Mouse (Mus musculus): Measurements from ENCODE around the gene Mustn1. TPM values are rescaled to one million over a fixed set of nuclear protein-coding genes. Genes with fewer than 3 reads are reported as not detected.

The Mustn1 gene
- total RNA-seq, 2 experiments from 2014 or later: 12.5 to 14.4 TPM

Other genes with a start within 250 kb of the Mustn1 start
- gene Rft1, start 224.8 kb upstream of the Mustn1 start, total RNA-seq (2021): 1 to 10 TPM; 7.7 to 7.9 TPM
- gene Sfmbt1, start 164.4 kb upstream of the Mustn1 start, total RNA-seq (2021): 10 to 100 TPM; 12.8 to 14.3 TPM
- 1 to 10 TPM; 6.0 to 8.5 TPM for gene Tmem110, start 53.6 kb upstream of the Mustn1 start, total RNA-seq (2021)
- gene Itih4, start 7.3 kb downstream of the Mustn1 start, total RNA-seq (2021): 1 to 10 TPM; 3.1 to 7.9 TPM
- gene Itih3, start 44.6 kb downstream of the Mustn1 start, total RNA-seq (2021): under 1 TPM; 0.27 to 0.69 TPM
- gene Itih1, start 64.1 kb downstream of the Mustn1 start, total RNA-seq (2021): not detected
- gene Nek4, start 72.2 kb downstream of the Mustn1 start, total RNA-seq (2021): 1 to 10 TPM; 4.8 TPM
- 10 to 100 TPM; 19.8 to 22.5 TPM for gene Glt8d1, start 122.2 kb downstream of the Mustn1 start, total RNA-seq (2021)
- 100 to 1,000 TPM; 132 to 138 TPM for gene Spcs1, start 122.5 kb downstream of the Mustn1 start, total RNA-seq (2021)
- 10 to 100 TPM; 51.7 to 57.7 TPM for gene Pbrm1, start 139.9 kb downstream of the Mustn1 start, total RNA-seq (2021)
- gene Gnl3, start 140.0 kb downstream of the Mustn1 start, total RNA-seq (2021): 10 to 100 TPM; 23.9 to 25.9 TPM
- gene Smim4, start 249.8 kb downstream of the Mustn1 start, total RNA-seq (2021): 10 to 100 TPM; 74.5 to 87.4 TPM

Data from heart, adult 18-20 months (tissue).